Mouse (Mus musculus): ENCODE results near the gene Olfr374. TPM values are rescaled to one million over a fixed set of nuclear protein-coding genes. Genes with fewer than 3 reads are reported as not detected.

Gene Olfr374
- not detected for polyA plus RNA-seq (2015; fragmentation: Illumina TruSeq; extraction: RNeasy Lipid Tissue Mini Kit (QIAGEN cat#74804); ENCODE audit: low read depth, low replicate concordance)

DNA sequence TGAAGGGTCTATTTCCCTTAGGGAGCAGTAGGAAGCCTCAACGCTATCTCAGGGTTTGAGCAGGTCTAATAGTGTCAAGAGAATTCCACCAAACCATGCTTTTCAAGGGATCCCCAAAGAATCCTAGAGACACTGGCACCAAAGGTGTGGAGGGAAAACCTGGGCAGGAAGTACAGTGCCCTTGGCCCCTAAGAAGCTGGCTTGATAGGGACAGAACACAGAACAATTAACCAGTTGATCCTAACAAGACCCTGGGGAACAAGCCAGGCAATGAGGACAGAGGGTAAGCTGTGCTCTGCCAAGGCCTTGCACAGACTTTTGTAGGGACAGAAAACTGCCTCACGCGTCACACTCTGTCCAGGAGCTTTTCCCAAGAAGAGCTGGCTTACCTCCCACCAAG, at the start of gene Olfr374:
Olfr374 (plus strand) TSS at position 301 of the 400 bp plus-strand sequence.

DNA sequence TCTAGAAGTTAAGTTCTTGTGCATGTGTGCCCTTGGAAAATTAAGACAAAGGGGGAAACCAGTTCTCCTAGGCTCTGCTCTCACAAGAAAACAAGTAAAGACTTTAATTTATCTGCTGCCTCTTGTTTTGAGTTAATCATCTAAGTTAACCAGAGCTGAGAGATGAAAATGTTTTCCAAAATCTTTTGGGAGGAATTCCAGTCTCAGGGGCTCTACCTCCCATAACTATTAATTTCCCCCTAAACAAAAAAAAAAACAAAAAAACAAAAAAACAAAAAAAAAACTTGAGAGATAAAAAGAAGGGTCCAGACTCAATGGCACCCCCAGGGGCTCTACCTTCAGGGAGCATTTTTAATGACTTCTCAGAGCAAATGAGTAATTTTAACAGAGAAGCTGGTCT, 24.0 kb upstream of the Olfr374 start, which contains the start of gene Olfr373:
Olfr373 (plus strand) TSS at position 301 of the 400 bp plus-strand sequence.

DNA sequence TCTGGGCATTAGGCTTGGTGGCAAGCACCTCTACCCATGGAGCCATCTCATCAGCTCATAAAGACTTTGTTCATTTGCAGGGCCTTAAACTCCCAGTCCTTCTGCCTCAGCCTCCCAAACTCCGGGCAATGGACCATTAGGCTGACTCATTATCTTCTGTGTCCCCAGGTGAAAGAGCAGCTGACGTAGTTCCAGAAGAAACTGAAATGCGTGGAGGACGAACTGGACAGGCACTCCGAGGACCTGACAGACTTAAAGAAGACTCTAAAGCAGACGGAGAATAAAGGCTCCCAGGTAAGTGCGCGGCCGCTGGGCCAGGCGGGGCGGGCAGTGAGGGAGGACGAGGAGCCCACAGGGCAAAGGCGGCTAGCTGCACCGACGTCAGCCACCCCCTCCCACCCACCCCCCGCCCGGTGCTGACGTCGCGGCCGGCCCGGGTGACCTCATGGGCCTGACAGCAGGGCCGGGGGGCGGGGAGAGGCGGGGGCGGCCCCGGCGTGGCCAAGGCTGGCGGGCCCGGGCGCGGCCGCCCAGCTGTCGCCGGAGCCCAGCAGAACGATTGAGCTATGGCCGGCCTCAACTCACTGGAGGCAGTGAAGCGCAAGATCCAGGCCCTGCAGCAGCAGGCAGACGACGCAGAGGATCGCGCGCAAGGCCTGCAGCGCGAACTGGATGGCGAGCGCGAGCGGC, 28.1 kb downstream of the Olfr374 start, which contains the start of gene Tpm4:
Tpm4 (plus strand) TSS at position 220 of the 690 bp plus-strand sequence.

DNA sequence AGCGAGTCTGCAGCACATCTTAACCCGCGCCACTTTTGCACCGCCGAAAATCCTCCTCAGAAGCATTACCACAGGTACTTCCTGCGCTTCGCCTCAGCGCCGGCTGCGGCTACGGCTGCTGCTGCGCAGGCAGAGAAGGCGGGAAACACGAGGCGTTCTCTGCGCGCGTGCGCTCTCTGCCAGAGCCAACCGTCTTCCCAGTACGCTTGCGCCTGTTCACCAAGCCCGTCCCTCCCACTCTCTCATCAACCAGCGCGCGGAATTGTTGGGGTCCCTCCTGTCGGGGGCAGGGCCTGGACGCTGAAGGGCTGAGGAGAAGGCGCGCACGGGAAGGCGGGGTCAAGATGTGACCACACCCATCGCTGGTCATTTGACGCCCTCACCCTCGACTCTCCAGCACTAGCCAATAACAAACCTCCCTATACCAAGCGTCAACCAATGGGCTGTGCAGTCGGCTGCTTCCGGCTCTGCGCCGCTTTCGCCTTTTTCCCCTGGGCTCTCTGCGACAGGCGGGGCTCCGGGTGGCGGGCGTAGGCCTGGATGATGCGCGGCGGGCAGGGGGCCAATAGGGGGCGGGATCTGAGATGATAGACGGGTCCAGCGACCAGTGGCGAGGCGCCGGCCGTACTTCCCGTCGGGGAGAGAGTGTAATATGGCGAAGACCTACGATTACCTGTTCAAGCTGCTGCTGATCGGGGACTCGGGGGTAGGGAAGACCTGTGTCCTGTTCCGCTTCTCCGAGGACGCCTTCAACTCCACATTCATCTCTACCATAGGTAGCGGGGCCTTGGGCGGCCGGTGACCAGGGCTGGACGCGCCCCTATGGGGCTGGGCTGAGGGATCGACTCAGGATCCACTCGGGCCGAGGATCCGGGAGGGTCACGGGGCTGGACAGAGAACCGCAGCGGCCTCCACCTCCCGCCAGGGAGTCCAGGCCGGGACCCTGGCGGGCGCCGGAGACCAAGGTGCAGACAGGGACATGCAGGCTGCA, 54.2 kb downstream of the Olfr374 start, which contains the start of gene Rab8a:
Rab8a (plus strand) TSS at position 494 of the 991 bp plus-strand sequence.

Other genes with a start within 250 kb of the Olfr374 start
- gene Zfp709, start 225.0 kb upstream of the Olfr374 start, polyA plus RNA-seq (2015; fragmentation: Illumina TruSeq; extraction: RNeasy Lipid Tissue Mini Kit (QIAGEN cat#74804); ENCODE audit: low read depth, low replicate concordance), result 6.1 TPM
- 8.8 TPM for gene Zfp882, start 198.4 kb upstream of the Olfr374 start, polyA plus RNA-seq (2015; fragmentation: Illumina TruSeq; extraction: RNeasy Lipid Tissue Mini Kit (QIAGEN cat#74804); ENCODE audit: low read depth, low replicate concordance)
- 43.0 TPM for gene Zfp617, start 198.4 kb upstream of the Olfr374 start, polyA plus RNA-seq (2015; fragmentation: Illumina TruSeq; extraction: RNeasy Lipid Tissue Mini Kit (QIAGEN cat#74804); ENCODE audit: low read depth, low replicate concordance)
- gene Zfp961, start 156.0 kb upstream of the Olfr374 start, polyA plus RNA-seq (2015; fragmentation: Illumina TruSeq; extraction: RNeasy Lipid Tissue Mini Kit (QIAGEN cat#74804); ENCODE audit: low read depth, low replicate concordance), result 15.6 TPM
- not detected for gene Cyp4f18, start 97.4 kb upstream of the Olfr374 start, polyA plus RNA-seq (2015; fragmentation: Illumina TruSeq; extraction: RNeasy Lipid Tissue Mini Kit (QIAGEN cat#74804); ENCODE audit: low read depth, low replicate concordance)
- gene Olfr372, start 65.8 kb upstream of the Olfr374 start, polyA plus RNA-seq (2015; fragmentation: Illumina TruSeq; extraction: RNeasy Lipid Tissue Mini Kit (QIAGEN cat#74804); ENCODE audit: low read depth, low replicate concordance), result not detected
- gene Olfr373, start 23.9 kb upstream of the Olfr374 start, polyA plus RNA-seq (2015; fragmentation: Illumina TruSeq; extraction: RNeasy Lipid Tissue Mini Kit (QIAGEN cat#74804); ENCODE audit: low read depth, low replicate concordance), result not detected
- gene Tpm4, start 27.9 kb downstream of the Olfr374 start, polyA plus RNA-seq (2015; fragmentation: Illumina TruSeq; extraction: RNeasy Lipid Tissue Mini Kit (QIAGEN cat#74804); ENCODE audit: low read depth, low replicate concordance), result 41.8 TPM
- 52.3 TPM for gene Rab8a, start 54.2 kb downstream of the Olfr374 start, polyA plus RNA-seq (2015; fragmentation: Illumina TruSeq; extraction: RNeasy Lipid Tissue Mini Kit (QIAGEN cat#74804); ENCODE audit: low read depth, low replicate concordance)
- not detected for gene Hsh2d, start 82.6 kb downstream of the Olfr374 start, polyA plus RNA-seq (2015; fragmentation: Illumina TruSeq; extraction: RNeasy Lipid Tissue Mini Kit (QIAGEN cat#74804); ENCODE audit: low read depth, low replicate concordance)
- not detected for gene Cib3, start 105.8 kb downstream of the Olfr374 start, polyA plus RNA-seq (2015; fragmentation: Illumina TruSeq; extraction: RNeasy Lipid Tissue Mini Kit (QIAGEN cat#74804); ENCODE audit: low read depth, low replicate concordance)
- not detected for gene Gm11034, start 106.6 kb downstream of the Olfr374 start, polyA plus RNA-seq (2015; fragmentation: Illumina TruSeq; extraction: RNeasy Lipid Tissue Mini Kit (QIAGEN cat#74804); ENCODE audit: low read depth, low replicate concordance)
- 80.9 TPM for gene Fam32a, start 112.7 kb downstream of the Olfr374 start, polyA plus RNA-seq (2015; fragmentation: Illumina TruSeq; extraction: RNeasy Lipid Tissue Mini Kit (QIAGEN cat#74804); ENCODE audit: low read depth, low replicate concordance)
- gene Ap1m1, start 133.0 kb downstream of the Olfr374 start, polyA plus RNA-seq (2015; fragmentation: Illumina TruSeq; extraction: RNeasy Lipid Tissue Mini Kit (QIAGEN cat#74804); ENCODE audit: low read depth, low replicate concordance), result 83.9 TPM
- gene Gm10282, start 198.2 kb downstream of the Olfr374 start, polyA plus RNA-seq (2015; fragmentation: Illumina TruSeq; extraction: RNeasy Lipid Tissue Mini Kit (QIAGEN cat#74804); ENCODE audit: low read depth, low replicate concordance), result 3.9 TPM
- gene Klf2, start 212.0 kb downstream of the Olfr374 start, polyA plus RNA-seq (2015; fragmentation: Illumina TruSeq; extraction: RNeasy Lipid Tissue Mini Kit (QIAGEN cat#74804); ENCODE audit: low read depth, low replicate concordance), result 10.3 TPM